Mouse (Mus musculus) midbrain, embryonic 11.5 days (tissue): ENCODE data around the gene Hist1h2af. TPM values are rescaled to one million over a fixed set of nuclear protein-coding genes. Genes with fewer than 3 reads are reported as not detected.

Source experiments
- ATAC-seq: fragments of 200-750 bp; cut with Nextera tagmentation; 2 replicates; pipeline ENCODE4 v1.8.0; 2017; ENCODE audit warnings: moderate TSS enrichment, moderate library complexity; ENCODE audit not compliant: low FRiP score
- DNase-seq: peaks from one replicate; pipeline ENCODE4 v3.0.0; 2015; ENCODE audit warnings: low spot score; ENCODE audit errors: missing footprints
- H3K27ac ChIP-seq: fragments of 300-500 bp; sonication (generic); 2 replicates; pipeline ENCODE4 v1.5.1; 2014; ENCODE audit warnings: low read depth, low read length
- H3K27me3 ChIP-seq: fragments of 300-500 bp; sonication (generic); 2 replicates; pipeline ENCODE4 v1.6.1; 2014; ENCODE audit warnings: mild to moderate bottlenecking, low read length, moderate library complexity, mixed read lengths; ENCODE audit not compliant: control insufficient read depth, insufficient read depth
- H3K36me3 ChIP-seq: fragments of 300-500 bp; sonication (generic); 2 replicates; pipeline ENCODE4 v1.6.1; 2014; ENCODE audit warnings: mild to moderate bottlenecking, low read length, moderate library complexity, mixed read lengths; ENCODE audit not compliant: control insufficient read depth, insufficient read depth
- H3K4me1 ChIP-seq: fragments of 300-500 bp; sonication (generic); 2 replicates; pipeline ENCODE4 v1.6.1; 2014; ENCODE audit warnings: low read length; ENCODE audit not compliant: control insufficient read depth, insufficient read depth
- H3K4me2 ChIP-seq: fragments of 300-500 bp; sonication (generic); 2 replicates; pipeline ENCODE4 v1.6.1; 2014; ENCODE audit warnings: mild to moderate bottlenecking, moderate library complexity
- H3K4me3 ChIP-seq: fragments of 300-500 bp; sonication (generic); 2 replicates; pipeline ENCODE4 v1.5.1; 2014; ENCODE audit warnings: low read depth, low read length
- H3K9ac ChIP-seq: fragments of 300-500 bp; sonication (generic); 2 replicates; pipeline ENCODE4 v1.6.1; 2014; ENCODE audit warnings: low read length
- H3K9me3 ChIP-seq: fragments of 300-500 bp; sonication (generic); 2 replicates; pipeline ENCODE4 v1.6.1; 2016; ENCODE audit warnings: low read length; ENCODE audit not compliant: control insufficient read depth
- WGBS: fragments of 180-500 bp; shearing (Covaris S2); extraction: QIAGEN DNeasy Blood & Tissue Kit; methylation state at CpG from one replicate; pipeline ENCODE4 v1.1.7; 2014; 5-methylcytosine and 5-hydroxymethylcytosine counted together
- polyA plus RNA-seq: library from polyadenylated mRNA; unstranded; fragments of >200 nt; fragmentation: Nextera tagmentation; extraction: Ambion mirVana; gene quantifications from 2 replicates; pipeline ENCODE4 v1.2.1, GENCODE M21; 2014

Gene Hist1h2af
- polyA plus RNA-seq, 1 experiment from 2014 or later = 6.4 TPM

DNA sequence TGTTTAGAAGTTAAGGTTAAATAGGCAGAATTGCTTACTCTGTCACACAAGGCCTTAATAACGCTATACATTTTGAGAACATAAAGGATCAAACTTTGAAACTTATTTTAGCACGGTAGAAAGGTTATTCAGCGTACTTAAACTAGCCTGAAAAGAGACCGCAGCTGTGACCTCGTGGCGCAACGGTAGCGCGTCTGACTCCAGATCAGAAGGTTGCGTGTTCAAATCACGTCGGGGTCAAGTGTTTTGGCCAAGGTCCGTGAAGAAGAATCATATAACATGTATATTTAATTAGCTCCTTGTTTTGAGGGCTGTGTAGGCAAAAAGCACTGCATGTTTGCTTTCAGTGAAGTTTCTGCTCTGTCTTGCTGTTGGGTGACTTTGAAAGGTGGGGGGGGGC lies 27.4 kb upstream of the Hist1h2af start:
- H3K4me2 ChIP-seq = peak overlapping the region; percentile 39
- peaks cover 2% of the 10 kb centered on the region; the same call in 1 of the 2 replicates for H3K27me3 ChIP-seq
- DNase-seq = peak; percentile 99
- H3K27ac ChIP-seq = no peak overlapping the region
- H3K4me1 ChIP-seq = peaks cover 13% of the 10 kb centered on the region; the same call in 1 of the 2 replicates
- peak; percentile 58; the same call in 1 of the 2 replicates for ATAC-seq
- 0% methylated on average over 13 of the region's 13 CpGs for WGBS
- H3K4me3 ChIP-seq = peak overlapping the region; percentile 30
- no peaks in the 10 kb centered on the region for H3K36me3 ChIP-seq
- H3K9me3 ChIP-seq = no peaks in the 10 kb centered on the region
- H3K9ac ChIP-seq = no peak overlapping the region

DNA sequence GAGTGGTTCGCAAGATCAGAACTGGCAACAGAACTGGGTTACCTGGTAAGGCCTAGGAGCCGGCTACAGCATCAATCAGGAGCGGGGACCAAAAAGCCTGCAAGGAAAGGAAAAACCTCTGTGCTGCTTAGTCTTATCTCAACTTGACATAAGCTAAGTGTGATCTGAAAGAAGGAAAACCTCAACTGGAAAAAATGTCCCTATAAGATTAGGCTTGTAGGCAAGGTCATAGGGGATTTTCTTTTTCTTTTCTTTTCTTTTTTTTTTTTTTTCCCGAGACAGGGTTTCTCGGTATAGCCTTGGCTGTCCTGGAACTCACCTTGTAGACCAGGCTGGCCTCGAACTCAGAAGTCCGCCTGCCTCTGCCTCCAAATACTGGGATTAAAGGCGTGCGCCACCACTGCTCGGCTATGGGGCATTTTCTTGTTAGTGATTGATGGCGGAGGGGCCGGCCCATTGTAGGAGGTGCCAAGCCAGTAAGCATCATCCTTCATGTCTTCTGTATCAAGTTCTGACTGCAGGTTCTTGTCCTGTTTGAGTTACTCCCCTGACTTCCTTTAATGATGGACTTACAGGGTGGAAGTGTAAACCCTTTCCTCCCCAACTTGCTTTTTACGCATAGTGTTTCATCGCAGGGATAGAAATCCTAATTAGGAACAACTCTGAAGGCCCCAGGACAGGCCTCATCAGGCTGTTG lies 26.7 kb upstream of the Hist1h2af start:
- Histone ChIP-seq H3K9me3 (no peaks in the 10 kb centered on the region), H3K9ac (no peak overlapping the region), H3K36me3 (no peaks in the 10 kb centered on the region), H3K27me3 (peaks cover 2% of the 10 kb centered on the region; the same call in 1 of the 2 replicates), H3K4me3 (peak overlapping the region; percentile 30; the same call in 1 of the 2 replicates), H3K4me2 (no peak overlapping the region), H3K4me1 (peaks cover 13% of the 10 kb centered on the region; the same call in 1 of the 2 replicates), H3K27ac (no peak overlapping the region)
- DNase-seq = no peak
- peak; percentile 34; the same call in 1 of the 2 replicates for ATAC-seq
- WGBS = 11% methylated on average over 14 of the region's 14 CpGs

DNA sequence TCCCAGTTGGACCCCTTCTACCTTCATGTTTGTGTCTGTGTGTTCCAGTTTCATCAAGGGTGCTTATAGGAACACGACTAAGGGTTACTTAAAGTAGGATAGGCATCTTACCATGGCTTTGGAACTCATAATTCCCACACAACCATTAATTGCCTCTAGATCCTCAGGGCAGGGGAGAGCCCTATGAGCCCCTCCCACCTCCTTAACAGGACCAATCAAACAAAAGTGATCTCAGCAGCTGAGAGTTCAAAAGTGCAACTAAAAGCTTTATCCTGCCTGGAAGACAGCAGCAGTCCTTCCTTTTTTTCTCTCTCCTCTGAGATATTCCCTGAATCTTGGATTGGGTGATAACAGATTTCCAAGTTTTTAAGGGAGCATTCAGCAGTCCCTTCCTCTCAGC lies 23.6 kb upstream of the Hist1h2af start:
- Histone ChIP-seq H3K9me3 (no peaks in the 10 kb centered on the region), H3K27ac (no peak overlapping the region), H3K4me1 (peaks cover 8% of the 10 kb centered on the region; the same call in 1 of the 2 replicates), H3K9ac (no peak overlapping the region), H3K27me3 (peaks cover 2% of the 10 kb centered on the region; the same call in 1 of the 2 replicates), H3K4me2 (no peak overlapping the region), H3K36me3 (no peaks in the 10 kb centered on the region), H3K4me3 (no peak overlapping the region)
- ATAC-seq (no peak), DNase-seq (no peak)
- 40% methylated on average over 1 of the region's 1 CpGs for WGBS

DNA sequence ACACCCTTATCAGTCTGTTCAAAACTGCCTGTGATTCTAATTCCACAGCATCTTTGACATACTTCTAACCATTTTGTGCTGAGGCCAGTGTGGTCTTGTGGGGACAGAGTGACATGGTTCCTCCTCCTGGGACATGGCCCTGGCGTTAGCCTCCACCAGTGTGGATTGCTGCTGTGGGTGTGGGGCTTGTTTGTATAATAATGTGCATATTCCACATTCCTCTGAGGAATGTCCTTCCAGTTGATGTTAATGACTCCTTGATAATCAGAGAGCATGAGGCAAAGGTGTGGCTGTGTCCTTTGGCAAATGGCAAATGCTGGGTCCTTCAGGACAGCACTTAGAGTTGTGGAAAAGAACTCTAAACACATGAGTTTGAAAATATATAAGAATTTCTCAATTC lies 20.2 kb upstream of the Hist1h2af start:
- Histone ChIP-seq H3K4me2 (no peak overlapping the region), H3K9ac (no peak overlapping the region), H3K27me3 (no peaks in the 10 kb centered on the region), H3K36me3 (no peaks in the 10 kb centered on the region), H3K9me3 (no peaks in the 10 kb centered on the region), H3K27ac (no peak overlapping the region), H3K4me3 (no peak overlapping the region), H3K4me1 (no peaks in the 10 kb centered on the region)
- ATAC-seq = no peak
- WGBS = 82% methylated on average over 1 of the region's 1 CpGs
- DNase-seq = no peak

DNA sequence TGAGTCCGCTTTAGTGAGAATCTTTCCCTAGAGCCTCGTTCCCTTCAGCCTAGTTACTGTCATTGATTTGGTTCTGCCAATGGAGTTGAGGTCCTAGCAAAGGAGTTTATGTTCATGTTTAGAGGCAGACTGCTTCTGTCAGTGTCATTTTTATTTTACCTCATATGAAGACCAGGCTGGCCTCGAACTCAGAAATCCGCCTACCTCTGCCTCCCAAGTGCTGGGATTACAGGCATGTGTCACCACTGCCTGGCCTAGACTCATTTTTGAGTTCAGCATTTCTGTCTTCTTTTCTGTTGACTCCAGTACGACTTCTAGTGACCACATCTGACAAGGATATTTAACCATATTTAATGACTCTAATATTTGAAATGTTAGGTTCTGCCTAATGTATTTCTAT lies 18.4 kb upstream of the Hist1h2af start:
- no peaks in the 10 kb centered on the region for H3K36me3 ChIP-seq
- H3K9ac ChIP-seq = no peak overlapping the region
- H3K4me2 ChIP-seq = no peak overlapping the region
- H3K4me1 ChIP-seq = no peaks in the 10 kb centered on the region
- no peak overlapping the region for H3K4me3 ChIP-seq
- no peaks in the 10 kb centered on the region for H3K27me3 ChIP-seq
- ATAC-seq = no peak
- DNase-seq = peak; percentile 78
- H3K27ac ChIP-seq = no peak overlapping the region
- WGBS = 74% methylated on average over 5 of the region's 5 CpGs
- H3K9me3 ChIP-seq = no peaks in the 10 kb centered on the region

DNA sequence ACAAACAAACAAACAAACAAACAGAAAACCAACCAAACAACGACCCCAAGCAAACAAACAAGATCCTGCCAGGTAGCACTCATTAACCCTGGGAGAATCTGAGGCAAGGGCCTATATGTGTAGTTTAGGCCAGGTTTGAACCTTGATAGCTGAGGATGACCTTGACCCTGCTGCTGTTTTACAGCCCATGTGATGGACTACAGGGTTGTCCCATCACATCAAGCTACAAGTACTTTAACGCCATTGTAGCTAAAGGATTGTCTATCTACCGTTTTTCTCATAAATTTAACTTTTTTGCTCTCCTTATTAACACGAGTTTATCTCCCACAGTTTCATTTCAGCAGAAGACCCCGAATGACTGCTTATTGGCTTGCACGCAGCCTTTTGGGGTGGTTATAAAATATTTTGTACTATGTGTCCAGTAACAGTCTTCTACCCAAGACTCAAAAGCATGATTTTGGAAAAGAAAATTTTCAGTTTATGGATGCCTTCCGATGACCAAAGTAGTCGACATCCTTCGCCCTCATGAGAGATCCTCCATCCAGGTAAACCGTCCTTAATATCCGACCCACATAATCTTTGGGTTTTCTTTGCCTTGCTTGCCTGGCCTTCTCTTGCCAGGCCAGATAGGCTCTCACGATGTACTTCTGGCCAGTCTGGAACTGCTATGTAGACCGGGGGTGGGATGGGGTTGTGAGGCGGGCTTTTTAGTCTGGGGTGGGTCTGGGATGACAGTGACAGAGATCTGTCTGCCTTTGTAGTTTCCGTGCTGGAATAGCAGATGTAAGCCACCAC lies 17.7 kb upstream of the Hist1h2af start:
- DNase-seq (peak; percentile 91), ATAC-seq (no peak)
- Histone ChIP-seq H3K27me3 (no peaks in the 10 kb centered on the region), H3K36me3 (no peaks in the 10 kb centered on the region), H3K9me3 (no peaks in the 10 kb centered on the region), H3K9ac (peak overlapping the region; percentile 45), H3K4me3 (peak overlapping the region; percentile 45), H3K4me1 (no peaks in the 10 kb centered on the region), H3K4me2 (peak overlapping the region; percentile 45), H3K27ac (no peak overlapping the region)
- 53% methylated on average over 15 of the region's 15 CpGs for WGBS

DNA sequence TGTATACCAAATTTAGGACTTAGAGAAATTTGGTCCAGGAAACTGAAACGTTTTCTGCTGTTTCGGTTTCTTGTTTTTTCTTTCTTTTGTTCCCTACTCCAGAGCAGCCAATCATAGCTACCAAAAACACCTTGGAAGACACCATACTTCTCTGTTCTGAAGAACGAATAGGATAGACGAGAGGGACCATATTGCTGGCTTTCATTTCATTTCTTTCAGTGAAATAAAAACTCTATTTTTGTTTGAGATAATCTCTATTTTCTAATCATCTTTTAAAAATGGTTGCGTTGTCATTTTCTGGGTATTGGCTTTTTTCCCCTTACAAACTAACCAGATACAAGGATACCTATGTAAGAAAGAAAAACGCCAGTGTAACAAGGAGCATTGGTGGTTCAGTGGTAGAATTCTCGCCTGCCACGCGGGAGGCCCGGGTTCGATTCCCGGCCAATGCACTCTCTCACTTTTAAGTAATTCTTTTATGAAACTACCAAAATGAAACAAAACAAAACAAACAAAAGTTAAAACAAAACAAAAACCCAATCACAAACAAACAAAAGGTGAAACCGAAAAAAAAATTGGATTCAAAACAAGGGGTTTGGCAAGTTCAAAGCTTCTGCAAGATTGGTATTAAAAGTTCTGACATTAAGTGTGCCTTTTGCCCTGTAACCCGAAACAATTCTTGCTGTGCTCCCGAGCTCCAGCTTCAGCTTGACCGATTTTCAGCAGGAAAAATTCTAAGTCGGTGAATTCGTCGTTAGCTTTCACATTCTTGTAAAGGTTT lies 16.7 kb upstream of the Hist1h2af start:
- Histone ChIP-seq H3K9me3 (no peaks in the 10 kb centered on the region), H3K36me3 (no peaks in the 10 kb centered on the region), H3K4me2 (peak overlapping the region; percentile 74), H3K4me3 (peak overlapping the region; percentile 45), H3K4me1 (no peaks in the 10 kb centered on the region), H3K9ac (no peak overlapping the region), H3K27me3 (no peaks in the 10 kb centered on the region), H3K27ac (no peak overlapping the region)
- ATAC-seq = peak; percentile 68
- under 1% methylated on average over 19 of the region's 19 CpGs for WGBS
- peak; percentile 99 for DNase-seq

DNA sequence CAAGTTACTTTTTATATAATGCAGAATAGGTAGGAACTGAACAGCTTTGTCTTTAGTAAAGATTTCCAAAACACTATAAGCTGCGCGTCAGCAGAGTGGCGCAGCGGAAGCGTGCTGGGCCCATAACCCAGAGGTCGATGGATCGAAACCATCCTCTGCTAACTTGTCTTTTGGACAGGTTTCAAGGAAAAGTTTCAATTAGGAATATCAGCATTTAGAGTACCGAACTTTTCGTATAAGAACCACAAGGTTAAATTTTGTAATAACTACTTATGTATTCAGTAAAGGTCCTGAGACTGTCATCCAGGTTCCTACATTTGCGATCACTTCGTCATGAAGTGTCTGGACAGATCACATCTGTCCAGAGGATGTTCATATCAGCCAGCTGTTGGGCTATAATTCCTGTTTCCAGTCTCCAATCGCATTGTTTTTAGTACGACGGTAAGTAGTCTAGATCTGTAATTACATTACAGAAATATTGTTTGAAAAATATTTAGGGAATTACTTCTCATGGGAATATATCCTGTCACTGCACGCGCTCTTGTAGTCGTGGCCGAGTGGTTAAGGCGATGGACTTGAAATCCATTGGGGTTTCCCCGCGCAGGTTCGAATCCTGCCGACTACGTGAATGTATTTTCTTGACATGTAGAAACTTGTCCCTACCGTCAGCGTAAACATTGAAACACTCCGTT lies 16.0 kb upstream of the Hist1h2af start:
- peak overlapping the region; percentile 45 for H3K4me3 ChIP-seq
- no peaks in the 10 kb centered on the region for H3K9me3 ChIP-seq
- WGBS = under 1% methylated on average over 27 of the region's 27 CpGs
- H3K9ac ChIP-seq = no peak overlapping the region
- no peaks in the 10 kb centered on the region for H3K27me3 ChIP-seq
- DNase-seq (peak; percentile 99), ATAC-seq (peak; percentile 89)
- no peaks in the 10 kb centered on the region for H3K4me1 ChIP-seq
- H3K4me2 ChIP-seq = peak overlapping the region; percentile 74
- no peaks in the 10 kb centered on the region for H3K36me3 ChIP-seq
- no peak overlapping the region for H3K27ac ChIP-seq
